Mouse (Mus musculus) bone marrow macrophage, adult 2 months (primary cell): ENCODE results near the gene Nup214.

Experiments
- CTCF ChIP-seq: IDR thresholded peaks from 2 replicates; pipeline ENCODE4 v1.5.1; 2012; ENCODE audit warnings: low read depth, mild to moderate bottlenecking, low read length, moderate library complexity
- POLR2A ChIP-seq: IDR thresholded peaks from 2 replicates; pipeline ENCODE4 v1.6.1; 2012; ENCODE audit warnings: mild to moderate bottlenecking, low read depth, low read length, borderline replicate concordance

GRCm38 (mm10) chr2:31950058-31950871 is 24.0 kb upstream of the Nup214 start, which contains the start of gene Aif1l:
- no peak for TF ChIP-seq CTCF
- no peak for TF ChIP-seq POLR2A
